Mouse (Mus musculus): Measurements from ENCODE around the gene Egfl7.

- TF ChIP-seq CTCF (IDR thresholded peaks at IDR 0.05; ENCODE audit: extremely low read depth, insufficient read depth, insufficient read length, insufficient replicate concordance) (no peak), POLR2A (IDR thresholded peaks at IDR 0.05; ENCODE audit: low read depth, low read length) (no peak)
Observed at GRCm38 (mm10) chr2:26608781-26609180, 29.0 kb downstream of the Egfl7 start.
